Mouse (Mus musculus) T-helper 17 cell (primary cell): Measurements from ENCODE around the gene Zfp207.
"Not testable (repeated sequence)": the region's sequence is repeated elsewhere in the genome, so short reads cannot be mapped to it uniquely, and the experiment has no call there.

ENCODE experiments used
- in situ Hi-C, 2 experiments: fragments of 300-600 bp; cut with MboI, MseI; formaldehyde crosslinking; loops; 1 replicate in 1 of 2; 2 replicates in 1 of 2; pipeline ENCODE4 v1.15.1; 2025; ENCODE audit warnings: high pct_unique_total_duplicates in 2 of 2

Gene Zfp207

GRCm38 (mm10) chr11:80383019-80383625 is at the start of gene Zfp207:
Gene Zfp207, plus strand, starts transcription at chr11:80383279.
- in situ Hi-C loops = no loop called here

- in situ Hi-C loops = loop anchor here in 1 of 2 experiments (25.0 kb wide), 1 partner anchor 473 kb away; no protein-coding TSS in a partner anchor
Observed at GRCm38 (mm10) chr11:80335609-80336350, 47.3 kb upstream of the Zfp207 start.

GRCm38 (mm10) chr11:80336351-80336730 is 46.7 kb upstream of the Zfp207 start:
- in situ Hi-C loops = loop anchor here in 1 of 2 experiments (25.0 kb wide), 1 partner anchor 474 kb away; no protein-coding TSS in a partner anchor

GRCm38 (mm10) chr11:80342482-80342881 is 40.6 kb upstream of the Zfp207 start:
- in situ Hi-C loops = loop anchor here in 1 of 2 experiments (25.0 kb wide), 1 partner anchor 480 kb away; no protein-coding TSS in a partner anchor

GRCm38 (mm10) chr11:80351832-80352430 is 31.1 kb upstream of the Zfp207 start:
- in situ Hi-C loops = loop anchor here in 1 of 2 experiments (5.0 kb wide), 1 partner anchor 55 kb away; no protein-coding TSS in a partner anchor

- in situ Hi-C loops = loop anchor here in 1 of 2 experiments (5.0 kb wide), 1 partner anchor 58 kb away; no protein-coding TSS in a partner anchor
Observed at GRCm38 (mm10) chr11:80354832-80355231, 28.2 kb upstream of the Zfp207 start.

- in situ Hi-C loops = no loop called here
Observed at GRCm38 (mm10) chr11:80368949-80369348, 14.1 kb upstream of the Zfp207 start.

- in situ Hi-C loops = no loop called here
Observed at GRCm38 (mm10) chr11:80376651-80377050, 6.4 kb upstream of the Zfp207 start.

- in situ Hi-C loops = no loop called here
Observed at GRCm38 (mm10) chr11:80377712-80378451, 5.2 kb upstream of the Zfp207 start, which contains the start of gene 5730455P16Rik. Gene 5730455P16Rik, minus strand, starts transcription at chr11:80378034.

- in situ Hi-C loops = not testable (repeated sequence)
Observed at GRCm38 (mm10) chr11:80378452-80379068, 4.5 kb upstream of the Zfp207 start.

GRCm38 (mm10) chr11:80379184-80379583 is 3.9 kb upstream of the Zfp207 start:
- in situ Hi-C loops = not testable (repeated sequence)

- in situ Hi-C loops = no loop called here
Observed at GRCm38 (mm10) chr11:80382626-80383018, 457 bp upstream of the Zfp207 start.

GRCm38 (mm10) chr11:80383626-80384046 is 557 bp downstream of the Zfp207 start:
- in situ Hi-C loops = no loop called here

GRCm38 (mm10) chr11:80384461-80384860 is 1.4 kb downstream of the Zfp207 start:
- in situ Hi-C loops = no loop called here

- in situ Hi-C loops = no loop called here
Observed at GRCm38 (mm10) chr11:80385055-80385454, 2.0 kb downstream of the Zfp207 start.

GRCm38 (mm10) chr11:80386790-80387189 is 3.7 kb downstream of the Zfp207 start:
- in situ Hi-C loops = no loop called here

GRCm38 (mm10) chr11:80389885-80390284 is 6.8 kb downstream of the Zfp207 start:
- in situ Hi-C loops = loop anchor here (5.0 to 10.0 kb wide), 3 partner anchors 75 to 373 kb away; no protein-coding TSS in a partner anchor

GRCm38 (mm10) chr11:80391407-80392120 is 8.5 kb downstream of the Zfp207 start:
- in situ Hi-C loops = loop anchor here (5.0 to 10.0 kb wide), 3 partner anchors 73 to 374 kb away; no protein-coding TSS in a partner anchor

GRCm38 (mm10) chr11:80395930-80396329 is 12.9 kb downstream of the Zfp207 start:
- in situ Hi-C loops = loop anchor here in 1 of 2 experiments (10.0 kb wide), 2 partner anchors 69 to 371 kb away; no protein-coding TSS in a partner anchor

GRCm38 (mm10) chr11:80396617-80397016 is 13.5 kb downstream of the Zfp207 start:
- in situ Hi-C loops = loop anchor here in 1 of 2 experiments (10.0 kb wide), 2 partner anchors 68 to 372 kb away; no protein-coding TSS in a partner anchor
